Mouse (Mus musculus): Measurements from ENCODE around the gene Srrd.

Srrd gene

DNA sequence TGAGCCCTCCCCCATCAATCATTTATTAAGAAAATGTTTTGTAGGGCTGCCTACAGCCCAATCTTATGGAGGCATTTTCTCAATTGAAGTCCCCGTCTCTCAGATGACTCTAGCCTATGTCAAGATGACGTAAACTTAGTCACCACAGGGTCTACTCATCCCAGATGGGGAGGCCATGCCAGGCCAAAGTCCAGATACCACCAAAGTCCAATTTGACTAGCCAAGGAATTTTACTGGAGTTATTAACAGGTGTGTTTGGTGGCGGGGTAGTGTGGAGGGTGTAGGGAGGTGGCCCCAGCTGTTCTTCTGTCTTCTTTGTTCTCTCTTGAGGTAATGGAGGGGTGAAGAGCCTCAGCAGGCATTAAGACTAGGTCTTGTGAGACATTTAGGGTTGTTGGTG lies 17.2 kb upstream of the Srrd start:
- in situ Hi-C loops (cut with MboI; ENCODE audit: unreplicated experiment in 2 of 2), result loop anchor here in 1 of 2 experiments (25.0 kb wide), 1 partner anchor 973 kb away; no protein-coding TSS in a partner anchor

DNA sequence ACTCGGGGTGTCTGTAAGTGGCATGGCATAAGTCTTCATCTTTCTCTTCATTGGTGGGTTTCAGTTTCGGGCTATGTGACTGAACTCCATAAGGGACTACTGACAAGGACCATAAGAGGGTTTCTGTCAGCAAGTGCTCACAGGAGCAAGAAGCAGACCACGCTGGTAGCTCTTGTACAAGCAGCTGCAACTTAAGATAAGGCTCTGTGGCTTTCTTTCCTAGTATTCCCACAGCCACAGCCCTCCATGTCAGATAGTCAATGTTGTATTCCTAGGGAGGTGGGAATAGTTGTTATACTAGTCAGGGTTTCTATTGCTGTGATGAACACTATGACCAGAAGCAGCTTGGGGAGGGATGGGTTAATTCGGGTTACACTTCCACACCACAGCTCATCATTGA lies 16.7 kb upstream of the Srrd start:
- in situ Hi-C loops (cut with MboI; ENCODE audit: unreplicated experiment in 2 of 2), result loop anchor here in 1 of 2 experiments (25.0 kb wide), 1 partner anchor 972 kb away; no protein-coding TSS in a partner anchor

DNA sequence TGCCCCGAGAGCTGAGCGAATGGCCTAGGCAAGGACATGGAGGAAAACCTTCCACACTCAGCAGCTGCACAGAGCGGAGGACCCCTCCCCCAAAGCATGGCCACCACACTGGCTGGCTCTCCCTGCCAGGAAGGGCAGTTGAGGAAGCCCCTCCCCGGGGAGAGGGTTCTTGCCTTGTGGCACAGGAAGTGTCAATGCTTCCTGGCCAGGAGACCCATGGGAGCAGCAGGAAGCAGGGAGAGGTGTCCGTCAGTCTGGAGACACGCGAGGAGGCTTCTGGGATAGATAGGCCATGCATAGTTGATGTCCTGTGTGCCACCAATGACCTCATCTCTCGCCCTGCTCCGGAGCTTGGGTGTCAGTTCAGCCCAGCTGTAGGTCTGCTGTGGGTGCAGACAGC lies 13.5 kb upstream of the Srrd start:
- in situ Hi-C loops (cut with MboI; ENCODE audit: unreplicated experiment in 2 of 2), result loop anchor here in 1 of 2 experiments (25.0 kb wide), 1 partner anchor 969 kb away; no protein-coding TSS in a partner anchor

DNA sequence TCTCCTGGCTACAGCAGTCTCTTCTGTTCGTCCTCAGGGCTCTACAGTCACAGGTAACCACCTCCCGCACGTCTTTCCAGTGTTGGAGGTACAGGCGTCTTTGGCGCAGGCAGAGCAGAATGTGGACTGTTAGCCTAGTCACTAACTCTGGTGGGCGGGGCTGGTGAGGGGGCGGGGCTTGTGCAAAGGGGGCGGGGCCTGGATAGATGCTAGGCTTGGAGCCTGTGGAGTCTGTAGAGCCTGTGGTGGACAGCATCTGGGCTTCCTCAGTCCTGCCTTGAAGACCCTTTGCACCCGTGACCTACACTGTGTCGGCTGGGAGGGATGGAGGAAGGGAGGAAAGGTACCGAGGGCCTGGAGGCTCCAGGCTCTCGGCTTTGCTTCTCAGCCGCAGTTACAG lies 13.1 kb upstream of the Srrd start, which contains the start of gene Gm6583:
TSS of gene Gm6583 (minus strand) at position 124 of the 400 bp plus-strand sequence.
- in situ Hi-C loops (cut with MboI; ENCODE audit: unreplicated experiment in 2 of 2), result loop anchor here in 1 of 2 experiments (25.0 kb wide), 1 partner anchor 969 kb away; no protein-coding TSS in a partner anchor

DNA sequence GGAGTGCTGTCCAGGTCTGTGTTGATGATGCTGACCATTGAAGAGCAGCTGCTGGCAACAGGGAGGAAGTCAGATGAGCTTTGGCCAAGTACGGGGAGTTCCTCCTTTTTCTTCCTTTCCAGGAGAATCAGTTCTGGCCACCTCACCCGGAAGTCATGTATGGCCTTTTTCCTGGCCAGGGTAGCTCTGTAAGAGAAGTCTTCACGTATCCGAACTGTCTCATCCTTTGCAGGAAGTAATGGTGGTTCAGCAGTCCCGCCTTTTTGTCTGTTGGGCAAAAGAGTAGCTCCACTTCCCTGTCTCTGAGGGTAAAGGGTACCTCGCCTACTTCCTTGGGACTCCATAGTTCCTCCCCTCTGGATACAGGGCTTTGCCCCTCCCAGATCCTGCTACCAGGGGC lies 12.7 kb upstream of the Srrd start:
- in situ Hi-C loops (cut with MboI; ENCODE audit: unreplicated experiment in 2 of 2), result loop anchor here in 1 of 2 experiments (25.0 kb wide), 1 partner anchor 968 kb away; no protein-coding TSS in a partner anchor

DNA sequence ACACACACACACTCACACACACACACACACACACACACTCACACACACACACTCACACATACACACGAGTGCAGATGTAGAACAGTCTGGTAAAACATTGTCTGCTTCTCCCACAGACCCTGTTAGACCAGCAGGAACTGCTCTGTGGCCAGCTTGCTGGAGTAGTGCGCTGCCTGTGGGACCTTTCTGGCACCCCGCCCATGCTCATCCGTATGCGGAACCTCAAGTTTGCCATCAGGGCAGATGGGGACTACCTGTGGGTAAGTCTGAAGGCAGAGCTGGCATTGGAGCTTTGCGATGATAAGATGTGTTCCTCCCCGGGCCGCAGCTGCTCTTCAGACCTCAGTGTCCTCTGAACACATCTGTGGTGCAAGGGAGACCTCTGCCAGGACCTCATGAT lies 6.3 kb upstream of the Srrd start:
- in situ Hi-C loops (cut with MboI; ENCODE audit: unreplicated experiment in 2 of 2), result loop anchor here (10.0 to 25.0 kb wide), 2 partner anchors 76 to 1012 kb away; partner anchors contain the start of gene Pitpnb (in 1 of the 2)

DNA sequence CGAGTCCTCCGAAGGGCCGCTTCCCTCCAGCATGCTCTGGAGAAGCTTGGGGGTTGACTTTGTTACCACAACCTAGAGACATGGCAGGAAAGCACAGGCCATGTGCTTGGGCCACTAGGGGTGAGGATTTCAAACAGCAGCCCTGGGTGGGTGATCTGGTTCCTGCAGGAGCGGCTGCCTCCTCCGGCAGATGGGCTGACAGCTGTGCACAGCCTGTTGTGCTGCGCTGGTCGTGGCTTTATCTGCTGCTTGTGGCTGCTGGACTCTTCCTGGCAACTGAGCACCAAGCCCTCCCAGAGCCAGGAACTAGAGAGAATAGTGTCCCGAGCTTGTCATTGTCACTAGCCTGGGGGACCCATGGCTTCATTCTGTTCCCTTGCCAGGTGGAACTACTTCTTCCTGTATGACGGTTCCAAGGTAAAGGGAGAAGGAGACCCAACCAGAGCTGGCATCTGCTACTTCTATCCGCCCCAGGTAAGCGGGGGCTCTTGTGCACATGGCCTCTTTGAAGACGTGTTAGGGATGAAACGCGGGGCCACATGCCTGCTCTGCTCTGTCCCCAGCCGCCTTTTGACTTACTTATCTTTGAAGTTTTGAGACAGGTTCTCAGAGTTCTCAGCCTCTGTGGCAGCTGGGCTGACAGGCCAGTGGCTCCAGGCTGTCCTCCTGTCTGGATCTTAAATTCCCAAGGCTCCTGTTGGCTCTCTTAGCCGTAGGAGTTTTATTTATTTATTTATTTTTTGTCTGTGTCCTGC lies 3.5 kb upstream of the Srrd start:
- in situ Hi-C loops (cut with MboI; ENCODE audit: unreplicated experiment in 2 of 2), result loop anchor here (10.0 to 25.0 kb wide), 2 partner anchors 78 to 1009 kb away; partner anchors contain the start of gene Pitpnb (in 1 of the 2)

DNA sequence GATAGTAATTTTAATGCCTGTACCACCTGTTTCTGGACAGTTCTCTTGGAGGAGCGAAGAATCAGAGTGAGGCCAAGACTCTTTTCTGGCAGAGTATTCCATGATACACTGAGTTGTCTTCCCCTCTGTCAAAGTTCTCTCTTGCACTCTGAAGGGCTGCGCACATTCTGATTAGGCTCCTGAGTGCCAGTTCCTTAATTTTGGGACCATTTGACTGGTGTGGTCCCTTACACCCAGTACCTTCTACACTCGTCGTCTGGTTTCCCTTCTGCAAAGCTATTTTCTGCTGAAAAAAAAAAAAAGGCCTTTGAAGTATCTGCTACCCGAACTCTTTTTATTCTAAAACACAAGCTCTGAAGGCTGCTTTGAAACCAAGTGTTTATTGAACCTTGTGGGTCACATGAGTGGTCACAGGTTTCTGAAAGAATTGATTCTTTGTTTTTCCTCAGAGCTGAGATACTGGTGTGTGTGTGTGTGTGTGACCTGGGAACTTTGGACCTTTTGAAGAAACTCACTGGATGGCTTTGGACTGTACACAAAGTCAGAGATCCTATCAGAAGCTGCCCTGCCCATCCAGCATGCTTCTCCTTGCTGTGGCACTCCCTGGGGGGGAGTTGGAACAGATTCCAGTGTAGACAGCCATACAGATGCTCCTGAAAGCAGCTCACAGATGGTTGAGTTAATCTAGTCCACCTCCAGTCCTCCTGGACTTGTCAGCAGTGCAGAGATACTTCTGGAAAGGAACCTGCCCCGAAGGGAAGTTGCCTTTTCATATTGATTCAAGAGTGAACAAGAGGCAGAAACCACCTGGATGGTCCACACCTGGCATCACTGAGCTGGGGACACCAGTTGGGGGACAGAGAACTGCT lies 1.5 kb upstream of the Srrd start:
- in situ Hi-C loops (cut with MboI; ENCODE audit: unreplicated experiment in 2 of 2), result loop anchor here (10.0 to 25.0 kb wide), 2 partner anchors 80 to 1007 kb away; partner anchors contain the start of gene Pitpnb (in 1 of the 2)

DNA sequence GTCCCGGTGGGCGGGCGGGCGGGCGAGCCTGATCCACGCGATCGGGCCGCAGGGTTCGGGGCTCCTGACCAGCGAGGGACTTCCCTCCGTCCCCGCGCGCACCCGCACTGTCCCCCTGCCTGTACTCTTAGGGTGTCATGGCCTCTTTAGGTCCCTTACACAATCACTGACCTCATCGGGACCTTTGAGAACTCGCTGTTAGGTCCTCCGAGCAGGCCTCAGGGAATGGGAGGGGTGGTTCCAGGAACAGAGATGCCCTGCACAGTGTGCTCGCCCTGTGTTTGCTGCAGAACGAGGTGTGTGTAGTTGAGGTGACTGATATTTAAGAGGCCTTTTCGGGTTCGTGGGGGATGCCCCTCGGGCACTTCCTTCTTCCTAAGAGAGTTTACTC lies 360 bp upstream of the Srrd start:
- in situ Hi-C loops (cut with MboI; ENCODE audit: unreplicated experiment in 2 of 2), result loop anchor here (10.0 to 25.0 kb wide), 2 partner anchors 82 to 1006 kb away; partner anchors contain the start of gene Pitpnb (in 1 of the 2)

DNA sequence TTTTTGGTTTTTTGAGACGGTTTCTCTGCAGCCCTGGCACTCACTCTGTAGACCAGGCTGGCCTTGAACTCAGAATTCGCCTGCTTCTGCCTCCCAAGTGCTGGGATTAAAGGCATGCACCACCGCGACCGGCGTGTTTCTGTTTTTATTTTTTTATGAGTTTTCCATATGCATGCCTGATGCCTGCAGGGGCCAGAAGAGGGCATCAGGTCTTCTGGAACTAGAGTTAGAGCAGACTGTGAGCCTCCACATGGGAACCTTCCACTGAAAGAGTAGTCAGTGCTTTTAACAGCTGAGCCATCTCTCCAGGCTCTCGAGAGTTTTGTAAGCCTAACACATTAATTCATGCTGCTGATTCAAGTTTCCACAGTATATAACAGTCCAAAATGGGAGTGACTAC lies 3.6 kb downstream of the Srrd start:
- in situ Hi-C loops (cut with MboI; ENCODE audit: unreplicated experiment in 2 of 2), result loop anchor here (5.0 to 25.0 kb wide), 3 partner anchors 97 to 1396 kb away; partner anchors contain the start of genes Ficd (in 1 of the 2) and Pitpnb (in 1 of the 2)

DNA sequence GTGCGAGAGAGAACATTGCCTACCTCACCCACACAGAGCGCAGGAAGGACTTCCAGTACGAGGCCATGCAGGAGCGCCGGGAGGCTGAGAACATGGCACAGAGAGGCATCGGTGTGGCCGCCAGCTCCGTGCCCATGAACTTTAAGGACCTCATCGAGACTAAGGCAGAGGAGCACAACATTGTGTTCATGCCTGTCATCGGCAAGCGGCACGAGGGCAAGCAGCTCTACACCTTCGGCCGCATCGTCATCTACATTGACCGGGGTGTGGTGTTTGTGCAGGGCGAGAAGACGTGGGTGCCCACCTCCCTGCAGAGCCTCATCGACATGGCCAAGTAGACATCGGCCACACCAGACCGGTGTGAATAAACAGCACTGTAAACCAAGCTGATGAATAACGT lies 5.8 kb downstream of the Srrd start:
- in situ Hi-C loops (cut with MboI; ENCODE audit: unreplicated experiment in 2 of 2), result loop anchor here (5.0 to 25.0 kb wide), 3 partner anchors 95 to 1398 kb away; partner anchors contain the start of genes Ficd (in 1 of the 2) and Pitpnb (in 1 of the 2)

DNA sequence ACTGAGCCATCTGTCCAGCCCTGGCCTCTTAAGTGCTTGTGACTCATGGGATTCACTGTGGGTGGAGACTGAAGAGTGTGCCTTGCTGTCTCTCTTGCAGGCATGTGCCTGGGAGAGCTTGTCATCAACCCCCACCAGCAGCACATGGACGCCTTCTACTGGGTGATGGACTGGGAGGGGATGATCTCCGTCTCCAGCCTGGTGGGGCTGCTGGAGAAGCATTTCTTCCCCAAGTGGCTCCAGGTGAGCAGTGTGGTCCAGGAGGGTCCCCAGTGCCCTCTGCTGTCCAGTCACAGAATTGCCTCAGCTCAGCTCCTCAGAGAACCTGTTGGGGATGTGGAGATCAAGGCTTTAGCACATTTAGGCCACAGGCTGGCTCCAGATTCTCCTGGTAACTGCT lies 7.4 kb downstream of the Srrd start:
- in situ Hi-C loops (cut with MboI; ENCODE audit: unreplicated experiment in 2 of 2), result loop anchor here (5.0 to 25.0 kb wide), 3 partner anchors 93 to 1399 kb away; partner anchors contain the start of genes Ficd (in 1 of the 2) and Pitpnb (in 1 of the 2)

DNA sequence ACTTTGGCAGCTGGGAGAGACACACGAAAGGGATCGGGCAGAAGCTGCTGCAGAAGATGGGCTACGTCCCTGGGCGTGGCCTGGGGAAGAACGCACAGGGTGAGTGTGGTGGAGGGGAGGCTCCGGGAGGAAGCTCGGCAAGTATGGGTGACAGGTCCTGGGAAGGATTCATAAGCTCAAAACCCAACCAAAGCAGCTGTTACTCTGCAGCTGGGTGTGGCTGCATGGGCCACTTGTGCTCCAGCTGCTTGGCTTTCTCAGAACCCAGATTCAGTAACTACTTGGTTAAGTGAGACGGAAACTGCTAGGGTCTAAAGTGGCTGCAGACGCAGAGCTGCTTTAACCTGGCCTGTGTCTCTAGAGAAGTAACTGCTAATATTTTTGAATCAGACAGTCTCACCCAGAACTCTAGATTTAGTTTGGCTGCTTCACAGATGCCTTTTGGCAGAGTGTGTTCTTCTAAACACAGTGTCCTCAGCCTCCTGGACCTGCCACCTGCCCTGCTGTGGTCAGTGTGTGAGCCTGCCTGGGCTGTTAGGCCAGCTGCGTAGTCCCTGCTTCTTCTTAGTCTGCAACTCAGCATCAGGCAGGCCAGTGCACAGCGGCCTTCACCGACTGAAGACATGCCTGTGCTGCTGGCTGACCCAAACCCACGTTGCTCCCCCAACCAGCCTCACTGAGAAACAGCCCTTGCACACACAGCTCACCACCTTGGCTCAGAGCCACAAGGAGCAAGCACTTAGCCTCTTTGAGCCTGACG lies 12.9 kb downstream of the Srrd start:
- in situ Hi-C loops (cut with MboI; ENCODE audit: unreplicated experiment in 2 of 2), result loop anchor here in 1 of 2 experiments (10.0 to 25.0 kb wide), 3 partner anchors 55 to 1405 kb away; partner anchors contain the start of genes Ficd, Pitpnb and Tpst2

DNA sequence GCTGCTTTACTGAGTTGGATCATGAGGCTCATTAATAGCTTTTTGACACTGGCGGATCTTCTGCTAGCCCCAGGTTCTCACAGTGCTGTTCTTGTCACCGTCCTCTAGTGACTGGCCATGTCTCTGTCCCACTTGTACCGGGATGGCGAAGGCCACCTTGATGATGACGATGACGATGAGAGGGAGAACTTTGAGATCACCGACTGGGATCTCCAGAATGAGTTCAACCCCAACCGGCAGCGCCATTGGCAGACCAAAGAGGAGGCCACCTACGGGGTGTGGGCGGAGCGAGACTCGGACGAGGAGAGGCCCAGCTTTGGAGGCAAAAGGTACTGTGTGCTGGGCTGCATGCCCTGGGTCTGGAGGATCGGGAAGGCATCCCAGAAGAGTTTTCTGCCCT lies 15.0 kb downstream of the Srrd start:
- in situ Hi-C loops (cut with MboI; ENCODE audit: unreplicated experiment in 2 of 2), result loop anchor here in 1 of 2 experiments (10.0 to 25.0 kb wide), 2 partner anchors 53 to 991 kb away; partner anchors contain the start of genes Pitpnb and Tpst2

DNA sequence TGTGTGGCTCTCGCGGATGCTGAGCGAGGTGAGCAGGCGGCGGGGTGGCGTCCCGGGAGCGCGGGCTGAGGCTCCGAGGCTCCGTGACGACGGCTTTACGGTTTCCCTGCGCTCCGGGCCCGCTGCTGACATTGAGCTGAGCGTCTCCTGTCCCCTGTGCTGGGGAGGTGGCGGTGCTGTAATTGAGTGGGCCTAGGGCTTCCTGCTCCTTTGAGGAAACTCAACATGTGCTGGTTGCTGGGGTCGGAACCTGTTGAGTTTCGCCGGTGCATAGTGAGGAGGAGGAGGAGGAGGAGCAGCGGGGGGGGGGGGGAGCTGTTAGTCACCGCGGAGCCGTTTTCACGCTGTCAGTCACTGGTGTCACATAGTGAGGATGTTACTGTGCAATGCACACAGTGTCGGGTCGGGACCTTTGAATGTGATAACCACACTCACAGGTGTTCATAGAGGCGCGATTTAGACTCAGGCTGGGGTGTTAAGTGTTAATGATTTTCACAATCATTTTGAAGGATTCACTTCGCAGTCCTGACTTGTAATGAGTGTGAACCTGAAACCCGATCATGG lies 16.3 kb downstream of the Srrd start:
- in situ Hi-C loops (cut with MboI; ENCODE audit: unreplicated experiment in 2 of 2), result loop anchor here in 1 of 2 experiments (10.0 to 25.0 kb wide), 2 partner anchors 52 to 989 kb away; partner anchors contain the start of genes Pitpnb and Tpst2

DNA sequence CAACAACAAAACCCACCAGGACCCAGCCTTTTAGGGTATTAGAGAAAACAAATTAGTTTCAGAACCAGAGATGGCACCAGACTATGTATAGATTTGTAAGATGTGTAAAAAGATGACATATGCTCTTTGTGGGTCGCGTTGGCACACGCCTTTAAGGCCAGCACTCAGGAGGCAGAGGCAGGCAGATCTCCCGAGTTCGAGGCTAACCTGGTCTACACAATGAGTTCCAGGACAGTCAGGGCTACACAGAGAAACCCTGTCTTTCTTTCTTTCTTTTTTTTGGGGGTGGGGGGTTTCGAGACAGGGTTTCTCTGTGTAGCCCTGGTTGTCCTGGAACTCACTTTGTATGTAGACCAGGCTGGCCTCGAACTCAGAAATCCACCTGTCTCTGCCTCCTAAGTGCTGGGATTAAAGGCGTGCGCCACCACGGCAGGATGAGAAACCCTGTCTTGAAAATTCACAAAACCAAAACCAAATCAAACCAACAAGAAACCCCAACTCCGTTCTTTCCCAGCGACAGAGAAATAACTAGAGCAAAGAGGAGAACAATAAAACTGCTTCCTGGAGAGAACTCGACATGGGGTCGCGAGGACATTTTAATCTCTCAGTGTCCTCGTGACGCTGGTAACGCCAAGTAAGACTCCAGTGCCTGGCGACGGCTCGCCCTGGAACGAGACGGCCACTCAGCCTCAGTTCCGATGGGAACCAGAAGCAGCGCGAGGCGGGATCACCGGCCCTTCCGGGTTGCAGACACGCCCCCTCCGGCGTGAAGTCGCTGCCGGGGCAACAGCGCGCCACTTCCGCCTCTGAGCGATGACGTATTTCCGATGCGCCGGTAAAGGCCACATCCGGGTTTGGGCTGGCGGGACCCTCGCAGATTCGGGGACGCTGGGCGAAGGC lies 17.0 kb downstream of the Srrd start, which contains the start of gene Tfip11:
TSS of gene Tfip11 (plus strand) at position 813 of the 900 bp plus-strand sequence.
- in situ Hi-C loops (cut with MboI; ENCODE audit: unreplicated experiment in 2 of 2), result loop anchor here in 1 of 2 experiments (10.0 to 25.0 kb wide), 2 partner anchors 51 to 988 kb away; partner anchors contain the start of genes Pitpnb and Tpst2
